Mouse (Mus musculus) lung, postnatal 10 days (tissue): Measurements from ENCODE around the gene Camsap1.

Experiments
- DNase-seq: peaks from one replicate; pipeline ENCODE4 v3.0.0; 2021

The Camsap1 gene

GRCm38 (mm10) chr2:25879061-25879460 is 104.0 kb downstream of the Camsap1 start:
- DNase-seq = no peak

- DNase-seq = no peak
These were observed 104.6 kb downstream of the Camsap1 start for GRCm38 (mm10) chr2:25878516-25878915.

- no peak for DNase-seq
These were observed 105.3 kb downstream of the Camsap1 start for GRCm38 (mm10) chr2:25877736-25878268.

- no peak for DNase-seq
These were observed 105.8 kb downstream of the Camsap1 start for GRCm38 (mm10) chr2:25877250-25877735.
